Mouse (Mus musculus) embryo, embryonic 9.5 days (tissue): ENCODE measurements around the gene Trim60.

Source experiments
- DNase-seq: peaks from one replicate; pipeline ENCODE4 v3.0.0-alpha.2; 2017; ENCODE audit errors: extremely low spot score

Gene Trim60

DNA sequence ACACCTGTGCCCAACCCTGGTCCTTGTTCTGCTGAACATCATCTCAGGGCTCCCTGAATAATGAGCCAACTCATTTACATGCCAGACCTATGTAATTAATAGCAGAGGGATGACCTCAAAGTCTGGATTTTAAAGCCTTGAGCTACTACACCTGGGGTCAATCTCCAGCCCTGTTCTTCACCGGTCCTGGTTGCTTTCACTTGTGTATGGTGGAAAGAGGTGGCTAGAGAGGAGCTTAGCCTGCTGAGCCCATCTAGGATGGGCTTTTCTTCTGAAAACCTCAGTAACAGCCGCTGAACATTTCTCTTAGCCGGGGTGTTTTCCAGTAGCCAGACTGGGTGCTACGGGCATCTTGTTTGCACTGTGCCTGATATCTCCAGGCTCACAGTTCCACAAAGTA is 30.7 kb downstream of the Trim60 start, which contains the start of gene Trim75:
TSS of gene Trim75 (minus strand) at position 101 of the 400 bp plus-strand sequence.
- no peak for DNase-seq

DNA sequence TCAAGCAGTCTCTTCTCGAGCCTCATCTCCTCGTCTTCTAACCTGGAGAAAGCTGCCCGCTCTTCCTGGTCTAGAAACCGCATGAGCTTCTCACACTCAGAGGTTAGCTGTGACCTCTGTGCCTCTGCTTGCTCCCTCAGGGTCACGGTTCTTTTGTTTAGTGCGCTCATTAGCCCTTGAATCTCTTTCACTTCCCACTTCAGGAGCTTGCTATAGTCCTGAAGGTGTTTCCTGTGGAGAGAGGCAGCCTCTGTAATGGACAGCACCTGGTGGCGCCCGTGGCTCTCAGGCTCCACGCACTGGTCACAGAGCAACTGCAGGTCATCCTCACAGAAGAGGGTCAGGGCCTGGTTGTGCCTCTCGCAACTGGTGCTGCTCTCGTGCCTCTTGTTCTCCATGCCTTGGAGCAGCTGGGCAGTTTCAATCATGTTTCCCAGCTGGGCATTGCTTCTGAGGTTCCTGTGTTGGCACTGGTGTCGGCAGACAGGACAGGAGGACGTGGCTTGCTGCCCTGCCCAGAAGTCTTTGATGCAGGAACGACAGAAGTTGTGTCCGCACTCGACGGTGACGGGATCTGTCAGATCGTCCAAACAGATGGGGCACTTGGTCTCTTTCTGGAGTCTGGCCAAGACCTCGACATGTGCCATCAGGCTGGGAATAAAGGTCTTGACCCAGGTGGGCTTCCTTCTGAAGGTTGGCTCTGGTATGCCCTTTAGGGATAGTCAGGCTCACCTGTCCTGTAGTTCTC is 35.1 kb downstream of the Trim60 start:
- DNase-seq = no peak

DNA sequence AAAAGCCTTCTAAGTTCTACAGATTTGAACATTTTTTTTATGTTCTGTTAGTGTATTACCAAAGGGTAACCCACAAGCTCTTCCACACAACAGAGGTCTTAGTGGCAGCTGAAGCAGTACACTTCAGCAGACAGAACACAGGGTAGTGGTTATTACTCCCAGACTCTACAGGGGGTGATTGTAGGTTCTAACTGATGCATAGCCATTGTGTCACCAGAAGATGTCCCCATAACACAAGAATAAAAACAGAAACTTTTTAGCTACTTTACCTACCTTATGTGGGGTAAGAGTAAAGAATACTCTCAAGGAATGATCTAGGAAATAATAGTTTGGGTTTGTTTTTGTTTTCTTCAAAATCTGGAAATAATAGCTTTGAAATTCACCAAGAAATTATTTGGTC is 55.5 kb downstream of the Trim60 start:
- no peak for DNase-seq

DNA sequence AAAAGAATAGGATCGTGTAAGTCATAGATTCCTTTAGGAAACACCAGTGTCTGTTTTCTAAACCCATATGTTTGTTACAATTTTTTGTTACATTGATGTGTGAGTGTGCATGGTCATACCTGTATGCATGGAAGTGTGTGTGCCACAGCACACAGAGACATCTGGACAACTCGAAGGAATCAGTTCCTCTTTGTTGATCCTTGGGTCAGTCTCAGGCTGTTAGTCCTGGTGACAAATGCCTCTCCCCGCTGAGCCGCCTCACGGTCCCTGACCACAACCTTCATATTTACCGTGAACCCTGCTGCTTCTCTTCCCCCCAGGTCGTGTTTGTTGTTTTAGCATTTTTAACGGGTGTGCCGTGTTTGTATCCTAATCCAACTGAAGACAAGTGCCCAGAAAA is 59.4 kb downstream of the Trim60 start:
- no peak for DNase-seq

DNA sequence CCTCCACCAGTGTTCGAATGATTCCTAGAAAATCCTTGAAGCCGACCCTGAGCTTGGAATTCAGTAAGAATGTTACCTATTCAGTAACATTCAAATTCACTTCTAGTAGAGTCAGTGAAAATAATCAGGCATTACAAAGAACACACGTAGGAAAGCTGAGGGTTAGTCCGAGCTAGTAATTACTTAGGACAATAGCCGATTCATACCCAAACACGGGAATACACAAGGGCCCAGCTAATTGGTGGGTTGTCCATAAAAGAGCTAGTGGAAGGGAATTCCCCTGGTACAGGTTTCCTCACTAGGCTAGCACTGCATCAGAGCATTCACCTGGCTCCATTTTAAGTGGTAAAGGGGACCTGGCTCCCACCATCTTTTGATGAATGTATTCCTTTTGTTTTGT is 66.3 kb downstream of the Trim60 start:
- DNase-seq = no peak
